Mouse (Mus musculus): ENCODE results near the gene Polr2c. TPM values are rescaled to one million over a fixed set of nuclear protein-coding genes. Genes with fewer than 3 reads are reported as not detected.
A peak's percentile ranks its signal among the peaks of the same experiment; 100 is the strongest.
"Not testable (repeated sequence)": the region's sequence is repeated elsewhere in the genome, so short reads cannot be mapped to it uniquely, and the experiment has no call there.

The Polr2c gene
- total RNA-seq, 2 experiments from 2014 or later: 63.3 to 74.8 TPM

DNA sequence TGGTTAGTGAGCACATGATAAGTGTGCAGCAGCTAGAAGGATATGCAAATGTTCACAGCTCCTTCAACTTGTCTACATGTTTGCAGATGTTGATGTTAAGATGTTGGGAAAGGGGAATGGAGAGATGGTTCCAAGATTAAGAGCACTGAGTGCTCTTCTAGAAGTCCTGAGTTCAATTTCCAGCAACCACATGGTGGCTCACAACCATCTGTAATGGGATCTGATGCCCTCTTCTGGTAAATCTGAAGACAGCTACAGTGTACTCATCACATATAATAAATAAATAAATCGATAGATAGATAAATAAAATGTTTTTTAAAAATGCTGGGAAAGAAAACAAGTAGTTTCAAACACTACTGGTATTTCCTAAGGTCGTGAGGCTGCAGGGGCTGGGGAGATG is 16.1 kb upstream of the Polr2c start:
- DNase-seq: no peak

DNA sequence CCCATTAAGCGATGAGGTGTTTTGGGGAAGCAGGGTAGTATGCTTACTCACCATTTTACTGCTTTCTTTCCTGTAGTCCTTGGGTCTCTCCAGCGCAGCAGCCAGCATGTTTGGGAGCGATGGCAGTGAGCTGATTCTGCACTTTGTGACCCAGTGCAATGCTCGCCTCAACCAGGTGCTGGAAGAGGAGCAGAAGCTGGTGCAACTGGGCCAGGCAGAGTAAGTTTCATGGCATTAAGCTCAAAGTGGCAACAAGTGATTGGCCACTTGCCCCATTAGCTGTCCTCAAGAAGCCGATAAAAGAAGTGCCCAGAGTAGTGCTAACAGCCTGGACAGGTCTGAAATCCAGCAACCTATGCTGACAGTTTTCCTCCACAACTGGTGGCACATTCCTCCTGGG is 7.2 kb upstream of the Polr2c start:
- no peak for DNase-seq

DNA sequence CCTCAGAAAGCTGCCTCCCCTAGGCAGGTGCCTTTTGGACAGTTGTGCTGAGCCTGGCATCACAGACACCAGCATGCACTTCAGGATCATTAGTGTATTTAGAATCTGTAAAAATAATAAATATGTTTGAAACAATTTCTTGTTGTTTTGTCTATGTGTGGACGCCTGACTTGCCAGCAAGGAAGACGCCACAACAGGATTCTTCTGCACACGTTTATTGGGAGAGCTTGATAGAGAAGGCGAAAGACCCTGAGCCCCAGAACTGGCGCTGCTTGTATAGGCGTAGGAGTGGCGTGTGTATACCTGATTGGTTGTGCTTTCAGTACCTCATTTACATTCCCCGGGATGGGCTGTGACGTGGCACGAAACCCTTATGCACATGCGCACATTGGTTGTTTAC is 2.5 kb upstream of the Polr2c start:
- not testable (repeated sequence) for DNase-seq

DNA sequence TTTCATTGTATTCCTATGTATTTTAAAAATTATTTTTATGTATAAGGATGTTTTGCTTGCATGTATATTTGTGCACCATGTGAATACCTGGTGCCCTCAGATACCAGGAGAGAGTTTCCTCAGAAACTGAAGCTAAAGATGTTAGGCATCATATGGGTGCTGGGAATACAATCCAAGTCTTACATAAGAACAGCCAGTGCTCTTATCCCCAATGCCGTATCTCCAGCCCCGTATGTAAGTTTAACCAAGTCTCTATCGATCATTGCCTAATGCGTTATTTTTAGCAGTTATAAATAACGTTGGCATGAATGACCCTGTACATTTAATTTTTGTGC is 272 bp upstream of the Polr2c start:
- no peak for DNase-seq

DNA sequence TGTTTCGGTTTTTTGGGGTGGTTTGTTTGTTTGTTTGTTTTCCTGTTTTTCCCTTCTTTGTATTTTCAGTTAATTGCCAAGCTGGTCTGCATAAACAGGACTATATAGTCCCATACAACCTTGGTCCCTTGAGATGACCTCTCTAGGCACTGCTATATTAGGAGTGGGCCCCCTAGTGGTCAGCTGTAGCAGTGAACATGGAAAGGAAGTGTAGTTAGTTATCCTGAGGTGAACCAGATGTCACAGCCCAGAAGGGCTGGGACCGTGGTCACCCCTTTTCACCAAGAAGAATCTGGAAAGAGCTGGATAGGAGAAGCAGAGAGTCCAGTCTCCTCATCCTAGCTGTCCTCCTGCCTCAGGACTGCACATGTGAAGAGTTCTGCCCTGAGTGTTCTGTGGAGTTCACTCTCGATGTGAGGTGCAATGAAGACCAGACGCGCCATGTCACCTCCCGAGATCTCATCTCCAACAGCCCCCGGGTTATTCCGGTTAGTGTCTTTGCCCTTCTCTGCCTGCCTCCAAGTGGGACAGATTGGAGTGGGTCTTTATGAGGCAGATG is 4.2 kb downstream of the Polr2c start:
- peak; percentile 84 for DNase-seq

DNA sequence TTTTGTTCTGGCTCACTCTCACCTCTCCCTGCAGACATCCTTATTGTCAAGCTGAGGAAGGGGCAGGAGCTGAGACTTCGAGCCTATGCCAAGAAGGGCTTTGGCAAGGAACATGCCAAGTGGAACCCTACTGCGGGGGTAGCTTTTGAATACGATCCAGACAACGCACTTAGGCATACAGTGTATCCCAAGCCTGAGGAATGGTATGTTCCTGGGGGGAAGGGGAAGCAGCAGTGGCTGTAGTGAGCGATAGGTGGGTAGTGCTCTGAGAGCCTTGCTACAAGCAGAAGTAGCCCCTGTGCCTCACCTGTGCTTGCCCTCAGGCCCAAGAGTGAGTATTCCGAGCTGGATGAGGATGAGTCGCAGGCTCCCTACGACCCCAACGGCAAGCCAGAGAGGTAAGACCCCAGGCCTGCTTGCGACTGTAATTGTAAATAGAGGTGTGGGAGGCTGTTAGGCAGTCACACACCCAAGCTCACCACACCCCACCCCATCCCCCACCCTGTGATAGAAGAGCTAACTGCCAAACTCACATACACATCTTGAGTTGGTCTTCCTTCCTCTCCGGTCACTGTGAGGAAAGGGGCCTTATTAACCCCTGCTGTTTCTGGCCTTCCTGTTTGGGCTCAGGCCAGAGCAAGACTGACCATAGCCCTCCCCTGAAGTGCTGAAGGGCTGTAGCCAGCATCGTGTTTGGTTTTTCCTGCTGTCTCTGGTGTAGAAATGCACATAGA is 5.4 kb downstream of the Polr2c start:
- no peak for DNase-seq

DNA sequence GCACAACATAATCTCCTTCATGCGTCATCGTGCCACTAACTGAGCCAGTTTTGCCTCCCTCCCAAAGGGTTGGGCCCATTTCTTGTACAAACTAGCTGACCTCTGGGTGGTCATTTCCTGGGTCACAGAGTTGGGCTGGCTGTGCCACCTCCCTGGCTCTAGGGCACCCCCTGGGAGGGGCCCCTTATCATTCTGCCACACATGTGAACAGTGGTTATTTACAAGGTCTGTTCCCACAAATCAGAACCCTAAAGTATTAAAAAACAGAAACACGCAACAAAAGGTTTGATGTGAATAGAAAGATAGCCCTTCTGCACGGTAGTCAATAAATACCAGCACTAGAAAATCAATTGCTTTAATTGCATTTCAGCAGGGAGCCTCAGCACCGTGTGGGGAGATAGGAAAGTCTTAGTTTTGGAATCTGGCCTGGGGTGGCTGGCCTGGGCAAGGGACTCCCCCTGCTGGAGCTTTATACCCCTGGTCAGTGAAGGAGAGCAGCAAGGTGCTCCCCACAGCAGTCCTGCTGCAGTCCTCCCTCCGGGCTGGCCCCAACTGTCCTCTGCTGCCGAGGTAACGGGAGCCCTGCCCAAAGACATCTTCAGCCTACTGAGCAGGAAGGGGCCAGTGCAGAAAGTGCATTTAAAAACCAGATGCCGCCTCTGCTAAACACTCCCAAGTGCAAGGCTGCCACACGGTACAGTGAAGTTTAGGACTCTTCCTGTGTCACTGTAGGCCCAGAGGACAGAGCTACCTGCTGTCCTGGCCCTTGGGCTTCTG is 6.8 kb downstream of the Polr2c start:
- no peak for DNase-seq

DNA sequence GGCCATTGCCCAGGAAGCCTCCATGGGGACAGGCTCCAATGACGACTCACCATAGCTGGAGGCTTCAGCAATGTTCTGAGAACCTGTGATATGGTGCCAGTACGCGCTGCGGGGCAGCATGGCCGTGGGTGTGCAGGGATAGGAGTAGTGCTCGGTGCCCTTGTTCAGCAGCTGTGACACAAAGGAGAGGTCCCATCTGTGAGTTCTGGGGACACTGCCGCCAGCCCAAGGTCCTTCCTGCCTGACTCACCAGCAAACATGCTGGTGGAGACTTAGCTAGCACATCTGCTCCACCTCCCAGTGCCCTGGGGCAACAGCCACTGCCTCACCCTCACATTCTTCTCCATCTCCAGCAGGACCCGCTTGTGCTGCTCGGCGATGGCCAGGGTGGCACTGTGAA is 8.0 kb downstream of the Polr2c start:
- no peak for DNase-seq

DNA sequence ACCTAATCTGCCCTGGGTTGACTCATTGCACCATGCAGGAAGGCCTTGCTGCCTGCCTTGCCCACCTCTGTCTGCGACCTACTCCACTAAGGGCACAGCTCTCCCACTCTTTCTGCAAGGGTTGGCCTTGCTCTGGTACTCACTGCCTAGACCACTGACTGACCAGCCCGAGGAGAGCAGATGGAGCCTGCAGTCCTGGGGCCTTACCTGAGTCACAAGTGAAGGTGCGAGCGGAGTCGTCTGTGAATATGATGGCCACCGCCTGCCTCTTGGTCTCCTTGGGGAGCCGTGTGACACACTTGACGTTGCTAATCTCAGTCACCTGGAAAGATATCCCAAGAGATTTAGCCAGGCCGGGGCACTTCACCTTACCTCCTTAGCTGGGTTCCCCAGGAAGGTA is 9.7 kb downstream of the Polr2c start:
- DNase-seq: no peak

DNA sequence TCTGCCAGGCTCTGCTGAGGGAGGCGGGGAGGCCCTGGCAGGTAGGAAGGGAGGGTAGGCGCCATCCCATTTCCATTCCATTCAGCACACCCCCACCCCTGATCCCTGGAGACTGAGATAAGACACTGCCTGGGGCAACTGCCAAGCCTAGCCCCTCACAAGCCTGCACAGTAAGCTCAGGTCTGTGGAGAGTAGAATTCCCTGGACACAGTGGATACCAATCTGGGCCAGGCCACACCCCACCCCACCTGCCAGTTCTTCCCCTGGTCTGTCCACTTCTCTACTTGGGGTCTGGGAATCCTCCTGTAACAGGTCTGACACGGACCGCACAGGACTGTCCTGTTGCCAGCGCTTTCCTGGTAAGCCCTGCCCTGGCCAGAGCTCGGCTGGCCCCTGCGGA is 11.9 kb downstream of the Polr2c start:
- DNase-seq: no peak

DNA sequence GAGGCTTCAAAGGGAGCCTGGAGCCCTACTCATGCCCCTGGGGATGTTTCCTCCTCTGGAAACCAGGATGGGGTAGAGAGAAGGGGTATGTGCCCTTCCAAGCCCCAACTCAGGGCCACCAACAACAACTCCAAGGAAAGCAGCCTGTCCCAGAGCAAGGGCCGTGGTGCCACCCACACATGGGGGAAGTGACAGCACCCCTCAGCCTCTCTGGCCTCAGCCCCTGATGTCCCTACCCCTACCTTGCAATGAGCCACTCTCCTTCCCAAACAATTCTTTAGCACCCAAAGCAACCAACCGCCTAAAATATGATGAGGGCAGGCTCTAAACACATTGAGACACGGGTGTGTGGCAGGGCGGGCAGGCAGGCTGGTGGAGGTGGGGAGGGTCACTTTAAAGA is 12.8 kb downstream of the Polr2c start:
- no peak for DNase-seq

DNA sequence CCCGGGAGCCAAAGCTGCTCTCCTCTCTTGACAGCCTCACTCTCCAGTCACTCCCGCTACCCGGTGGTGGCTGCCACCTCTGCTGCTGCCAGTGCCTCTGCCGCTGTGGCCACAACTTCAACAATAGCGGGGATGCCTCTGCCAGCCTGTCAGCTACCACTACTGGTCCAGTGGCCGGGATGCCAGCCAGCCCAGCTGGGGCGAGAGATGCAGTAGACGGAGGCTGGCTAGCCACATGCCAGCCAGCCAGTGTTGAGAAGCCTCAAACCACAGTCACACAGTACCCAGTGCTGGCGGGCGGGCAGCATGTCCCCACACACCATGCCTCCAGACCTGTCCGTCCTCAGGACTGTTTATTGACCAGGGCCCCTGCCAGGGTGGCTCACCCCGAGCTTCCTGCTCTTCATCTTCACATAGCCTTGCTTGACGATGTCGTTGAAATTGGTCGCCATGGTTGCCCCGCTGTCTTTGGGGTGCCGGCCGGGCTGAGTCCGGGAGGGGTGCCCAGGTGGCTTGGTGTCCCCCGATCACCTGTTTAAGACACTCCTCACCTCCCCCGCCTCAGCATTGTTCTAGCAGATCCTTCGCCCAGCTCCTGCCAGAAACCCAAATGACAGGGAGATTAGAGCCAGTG is 13.3 kb downstream of the Polr2c start:
- peak; percentile 36 for DNase-seq

DNA sequence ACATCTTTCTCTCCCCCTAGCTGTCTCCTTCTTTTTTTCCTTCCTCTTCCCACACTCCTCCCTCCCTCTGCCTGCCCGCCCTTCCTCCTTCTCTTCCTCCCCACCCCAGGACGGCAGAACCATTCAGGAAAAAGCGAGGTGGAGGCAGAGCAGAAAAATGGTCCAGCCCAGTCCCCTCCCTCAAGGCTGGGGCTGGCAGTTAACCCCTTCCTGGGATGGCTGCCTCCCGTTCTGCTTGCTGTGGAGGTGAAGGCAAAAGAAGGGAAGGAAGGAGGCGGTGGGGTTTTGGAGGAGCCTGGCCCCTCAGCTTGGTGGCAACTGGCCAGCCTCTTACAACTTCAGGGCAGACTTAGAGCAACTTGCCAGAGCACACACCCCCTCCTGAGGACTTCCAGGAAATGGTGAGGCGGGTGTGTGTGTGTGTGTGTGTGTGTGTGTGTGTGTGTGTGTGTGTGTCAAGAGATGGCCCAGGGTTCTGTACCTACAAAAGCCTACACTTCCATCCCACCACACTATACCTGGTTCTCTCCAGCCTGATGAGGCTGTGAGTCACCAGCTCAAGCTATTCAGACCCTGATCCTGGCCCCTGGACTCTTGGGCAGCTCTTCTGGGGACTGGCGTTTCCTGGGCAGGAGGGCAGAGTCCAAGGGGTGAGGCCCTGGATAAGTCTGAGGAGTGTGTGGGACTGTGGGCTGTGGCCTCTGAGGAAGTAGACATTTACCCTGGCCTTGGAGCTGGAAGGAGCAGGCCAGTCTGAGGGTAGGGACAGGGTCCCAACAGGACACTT is 14.1 kb downstream of the Polr2c start:
- peak; percentile 69 for DNase-seq

DNA sequence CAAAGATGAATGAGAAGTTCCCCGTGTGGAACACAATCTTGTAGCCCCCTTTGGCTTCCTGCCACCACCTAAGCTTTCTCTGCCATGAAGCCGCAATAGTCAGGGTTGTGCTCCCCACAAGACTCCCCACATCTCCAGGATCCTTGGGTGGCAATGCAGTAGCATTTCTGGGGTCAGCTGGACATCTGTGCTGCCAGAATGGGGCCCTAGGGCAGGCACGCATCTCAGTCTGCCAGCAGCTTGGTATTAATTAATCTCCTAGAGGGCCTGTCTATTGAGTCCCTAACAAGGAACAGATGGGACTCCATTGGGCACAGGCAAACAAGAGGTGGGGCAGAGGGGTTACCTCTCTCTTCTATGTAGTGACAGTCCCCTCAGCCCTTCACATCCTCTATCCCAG is 14.9 kb downstream of the Polr2c start:
- DNase-seq: no peak

DNA sequence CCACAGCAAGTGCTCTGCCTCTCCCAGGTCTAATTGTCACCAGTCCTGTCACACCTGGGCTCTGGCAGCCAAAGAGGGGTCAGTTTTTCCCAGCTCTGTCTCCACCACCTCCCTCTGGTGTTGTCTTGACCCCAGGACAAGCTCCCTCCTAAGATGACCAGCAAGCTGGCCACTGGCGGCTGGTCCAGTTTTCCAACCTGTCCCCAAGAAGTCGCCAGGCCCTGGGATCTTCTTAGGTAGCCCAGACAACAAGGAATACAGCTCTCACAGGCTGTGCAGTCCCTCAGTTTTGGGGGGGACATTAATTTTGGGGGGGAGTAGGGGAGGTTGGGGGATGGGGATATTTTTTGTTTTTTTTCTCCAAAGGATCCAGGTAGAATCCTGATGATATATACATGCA is 15.3 kb downstream of the Polr2c start:
- DNase-seq: no peak

DNA sequence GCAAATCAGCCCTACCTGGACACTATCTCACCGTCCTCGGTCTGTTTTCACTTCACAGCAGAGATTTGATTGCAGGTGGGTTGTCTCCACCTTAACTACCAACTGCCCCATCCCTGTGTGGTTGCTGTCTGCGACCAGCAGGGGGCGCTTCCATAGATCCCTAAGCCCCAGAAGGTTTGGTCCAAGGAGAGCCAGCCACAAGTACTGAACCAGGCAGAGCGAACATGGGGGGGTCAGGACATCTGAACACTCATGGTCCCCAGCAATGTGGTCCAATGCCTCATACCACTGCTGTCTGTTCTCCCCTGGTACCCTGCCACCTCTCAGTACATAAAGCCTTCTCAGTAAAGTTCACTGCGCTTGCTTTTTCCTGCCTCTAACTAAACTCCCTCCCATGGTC is 17.1 kb downstream of the Polr2c start:
- peak; percentile 82 for DNase-seq

DNA sequence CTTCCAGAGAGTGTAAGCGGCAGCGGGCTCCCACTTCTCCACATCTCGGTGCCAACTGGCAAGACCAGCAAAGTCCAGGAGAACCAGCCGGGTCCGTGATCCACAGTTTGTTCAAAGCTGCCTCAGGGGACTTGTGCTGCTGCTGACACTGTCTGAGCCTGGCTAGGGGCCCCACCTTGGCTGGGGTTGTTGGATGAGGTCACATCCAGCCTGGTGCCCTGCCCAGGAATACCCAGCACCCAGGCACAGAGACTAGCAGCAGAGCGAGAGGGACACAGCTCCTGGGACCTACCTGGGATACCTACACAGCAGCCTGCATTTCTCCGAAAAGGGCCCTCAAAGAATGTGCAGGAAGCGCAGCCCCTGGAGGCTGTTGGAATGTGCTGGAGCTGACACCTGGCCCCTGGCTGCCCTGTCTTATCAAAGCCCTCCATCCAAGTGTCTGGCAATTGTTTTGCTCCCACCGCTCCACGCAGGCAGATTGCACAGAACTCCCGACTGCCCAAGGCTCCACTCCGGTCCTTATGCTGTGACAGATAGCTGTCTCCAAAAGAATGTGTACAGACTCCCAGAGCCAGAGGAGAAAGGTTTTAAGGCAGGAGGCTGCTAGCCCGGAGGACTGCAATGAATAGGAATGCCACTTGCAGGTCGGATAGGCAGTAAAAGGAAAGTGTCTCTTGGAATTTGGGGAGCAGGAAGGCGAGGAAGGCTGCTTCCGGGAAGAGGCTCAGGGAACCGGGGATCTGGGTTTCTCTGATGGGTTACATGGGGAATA is 18.0 kb downstream of the Polr2c start:
- peak; percentile 37 for DNase-seq

DNA sequence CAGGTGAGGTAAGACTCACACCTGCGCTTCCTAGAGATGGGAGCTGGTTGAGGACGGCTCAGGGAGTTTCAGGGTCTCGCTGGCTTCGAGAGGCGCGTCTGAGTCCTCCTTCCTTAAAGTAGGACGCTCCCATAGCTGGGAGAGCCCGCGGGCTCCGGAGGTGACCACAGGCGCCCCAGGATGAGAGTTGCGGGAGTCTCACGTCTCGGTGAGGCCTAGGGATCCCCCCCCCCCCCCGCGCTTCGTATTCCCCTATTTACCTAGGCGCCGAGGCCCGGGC is 18.6 kb downstream of the Polr2c start:
- DNase-seq: no peak

DNA sequence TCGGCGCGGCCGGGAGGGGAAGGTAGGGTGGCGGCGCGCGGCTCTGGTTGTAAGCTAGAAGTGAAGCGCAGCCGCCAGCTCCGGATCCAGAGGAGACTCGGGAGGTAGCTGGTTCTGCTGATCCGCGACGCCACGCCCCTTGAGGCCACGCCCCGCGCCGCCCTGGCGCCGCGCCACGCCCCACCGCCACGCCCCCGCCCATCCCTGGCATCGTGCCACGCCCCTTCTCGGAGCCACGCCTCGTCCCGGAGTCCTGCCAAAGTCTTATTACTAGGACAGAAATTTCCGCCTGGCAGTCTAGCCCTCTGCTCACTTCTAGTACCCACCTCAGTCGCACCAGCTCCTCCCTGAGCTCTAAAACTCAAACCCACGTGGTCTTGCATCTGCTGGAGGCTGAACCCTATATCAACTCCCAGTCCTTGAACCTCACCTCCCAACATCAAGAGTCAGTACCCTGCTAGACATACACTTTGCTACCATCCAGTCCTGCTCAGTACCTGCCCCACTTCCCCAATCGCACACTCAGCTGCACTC is 19.0 kb downstream of the Polr2c start, which contains the start of gene Dok4:
TSS of gene Dok4 (minus strand) at position 134 of the 534 bp plus-strand sequence.
- DNase-seq: peak; percentile 95

DNA sequence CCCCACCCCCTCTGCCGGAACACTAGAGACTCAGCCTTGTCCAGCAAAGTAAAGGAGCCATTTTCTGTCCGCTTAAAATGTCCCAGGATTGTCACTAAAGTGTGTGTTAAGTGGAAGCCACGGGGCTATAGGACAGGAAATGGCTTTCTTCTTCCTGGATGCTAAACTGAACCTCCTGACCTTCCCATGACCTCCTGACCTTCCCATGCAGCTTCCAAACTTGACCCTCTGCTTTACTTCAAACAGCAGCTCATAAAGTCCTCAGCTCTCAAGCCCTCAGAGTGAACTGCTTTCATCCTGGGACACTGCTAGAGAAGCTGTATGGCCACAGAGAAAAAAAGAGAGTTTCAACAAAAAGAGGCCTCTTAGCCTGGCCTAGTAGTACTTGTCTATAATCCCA is 19.6 kb downstream of the Polr2c start:
- DNase-seq: no peak

DNA sequence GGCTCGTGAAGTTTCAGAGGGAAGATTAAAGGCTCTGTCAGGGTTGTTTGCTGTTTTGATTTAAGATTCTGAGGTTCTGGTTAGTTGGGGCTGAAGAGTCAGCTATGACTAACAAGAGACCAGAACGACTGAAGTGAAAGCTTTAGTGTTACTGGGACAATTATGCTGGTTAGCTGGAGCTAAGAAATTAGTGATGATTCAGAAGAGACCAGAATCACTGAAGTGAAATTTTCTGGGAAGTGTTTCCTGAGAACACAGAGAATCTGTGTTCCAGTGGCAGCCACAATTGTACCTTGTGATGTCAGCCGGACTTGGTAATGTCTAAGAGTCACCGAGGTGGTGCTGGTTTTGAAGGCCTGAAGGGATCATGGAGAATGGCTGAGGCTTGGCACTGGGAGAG is 23.5 kb downstream of the Polr2c start:
- no peak for DNase-seq

Data from heart, postnatal 4 days (tissue).